Mouse (Mus musculus) myocyte (in vitro differentiated cells): ENCODE results near the gene Rbms1. TPM values are rescaled to one million over a fixed set of nuclear protein-coding genes. Genes with fewer than 3 reads are reported as not detected.

Source experiments
- H3K27me3 ChIP-seq: one replicate; pipeline ENCODE4 v1.6.1; 2011; ENCODE audit not compliant: control insufficient read depth, insufficient read depth, insufficient read length
- H3K36me3 ChIP-seq: one replicate; pipeline ENCODE4 v1.6.1; 2011; ENCODE audit not compliant: control insufficient read depth, insufficient read depth
- H3K4me2 ChIP-seq: one replicate; pipeline ENCODE4 v1.6.1; 2011; ENCODE audit warnings: low read depth, control low read depth
- H3K4me3 ChIP-seq: one replicate; pipeline ENCODE4 v1.5.1; 2011; ENCODE audit warnings: mild to moderate bottlenecking, control low read depth, moderate library complexity
- H3K79me2 ChIP-seq: one replicate; pipeline ENCODE4 v1.6.1; 2011; ENCODE audit not compliant: control insufficient read depth, insufficient read depth
- H3ac ChIP-seq: one replicate; pipeline ENCODE4 v1.6.1; 2011; ENCODE audit not compliant: control insufficient read depth, insufficient read length
- CEBPB ChIP-seq: IDR thresholded peaks from 2 replicates; pipeline ENCODE4 v1.6.1; 2011; ENCODE audit warnings: mild to moderate bottlenecking, moderate library complexity; ENCODE audit not compliant: poor library complexity, insufficient read depth, severe bottlenecking
- E2F4 ChIP-seq: IDR thresholded peaks from one replicate; pipeline ENCODE4 v1.6.1; 2011; ENCODE audit warnings: mild to moderate bottlenecking, control low read depth, moderate library complexity; ENCODE audit not compliant: insufficient read depth
- MAX ChIP-seq: IDR thresholded peaks from one replicate; pipeline ENCODE4 v1.6.1; 2011; ENCODE audit warnings: low read depth, mild to moderate bottlenecking, control low read depth
- MYOD1 ChIP-seq, 3 experiments: IDR thresholded peaks; one replicate each; pipeline ENCODE4 v1.6.1; 2011; ENCODE audit warnings: control low read depth in 2 of 3, low read depth in 2 of 3, mild to moderate bottlenecking in 2 of 3, moderate library complexity in 1 of 3; ENCODE audit not compliant: insufficient read length in 2 of 3, control insufficient read depth in 1 of 3
- MYOG ChIP-seq, 3 experiments: IDR thresholded peaks; one replicate each; pipeline ENCODE4 v1.6.1; 2011; ENCODE audit warnings: control low read depth in 2 of 3, low read depth in 2 of 3, mild to moderate bottlenecking in 2 of 3; ENCODE audit not compliant: insufficient read length in 2 of 3, control insufficient read depth in 1 of 3, insufficient read depth in 1 of 3
- POLR2A ChIP-seq: IDR thresholded peaks from one replicate; pipeline ENCODE4 v1.6.1; 2011; ENCODE audit warnings: low read depth, mild to moderate bottlenecking, control low read depth, moderate library complexity; ENCODE audit not compliant: insufficient read length
- POLR2AphosphoS2 ChIP-seq: IDR thresholded peaks from one replicate; pipeline ENCODE4 v1.6.1; 2011; ENCODE audit warnings: low read depth, control low read depth; ENCODE audit not compliant: insufficient read length
- REST ChIP-seq: IDR thresholded peaks from one replicate; pipeline ENCODE4 v1.6.1; 2011; ENCODE audit warnings: mild to moderate bottlenecking, control low read depth, moderate library complexity; ENCODE audit not compliant: insufficient read depth, insufficient read length
- SRF ChIP-seq: IDR thresholded peaks from one replicate; pipeline ENCODE4 v1.6.1; 2011; ENCODE audit warnings: low read depth; ENCODE audit not compliant: control insufficient read depth, insufficient read length
- TCF12 ChIP-seq: IDR thresholded peaks from one replicate; pipeline ENCODE4 v1.6.1; 2011; ENCODE audit warnings: mild to moderate bottlenecking, control low read depth; ENCODE audit not compliant: poor library complexity, insufficient read depth, severe bottlenecking
- TCF3 ChIP-seq: IDR thresholded peaks from one replicate; pipeline ENCODE4 v1.6.1; 2011; ENCODE audit warnings: low read depth, control low read depth; ENCODE audit not compliant: insufficient read length
- USF1 ChIP-seq: IDR thresholded peaks from one replicate; pipeline ENCODE4 v1.6.1; 2011; ENCODE audit warnings: low read depth, mild to moderate bottlenecking, control low read depth, moderate library complexity
- polyA plus RNA-seq: library from polyadenylated mRNA; unstranded; fragments of >200 nt; fragmentation: generic; extraction: Trizol; gene quantifications from one replicate; pipeline ENCODE4 v1.2.1, GENCODE M21; 2012; ENCODE audit warnings: missing spikeins

Rbms1 gene
- polyA plus RNA-seq, 1 experiment = 34.8 TPM

GRCm38 (mm10) chr2:60845316-60845894, 117.6 kb downstream of the Rbms1 start:
- Histone ChIP-seq H3K79me2 (peaks cover 100% of the 10 kb centered on the region), H3K36me3 (peaks cover 11% of the 10 kb centered on the region), H3K4me3 (no peak overlapping the region), H3ac (no peak overlapping the region), H3K27me3 (no peaks in the 10 kb centered on the region), H3K4me2 (no peak overlapping the region)
- TF ChIP-seq MYOD1 (IDR thresholded peaks at IDR 0.05; ENCODE audit: control insufficient read depth in 1 of 3, insufficient read length in 2 of 3, low read depth in 2 of 3) = no peak
- no peak for TF ChIP-seq E2F4
- no peak for TF ChIP-seq POLR2A
- TF ChIP-seq CEBPB = no peak
- no peak for TF ChIP-seq REST

GRCm38 (mm10) chr2:60844259-60844658, 118.7 kb downstream of the Rbms1 start:
- Histone ChIP-seq H3K27me3 (no peaks in the 10 kb centered on the region), H3K79me2 (peaks cover 100% of the 10 kb centered on the region), H3K4me2 (no peak overlapping the region), H3ac (no peak overlapping the region), H3K36me3 (peaks cover 23% of the 10 kb centered on the region), H3K4me3 (no peak overlapping the region)
- no peak for TF ChIP-seq MYOD1 (IDR thresholded peaks at IDR 0.05; ENCODE audit: control insufficient read depth in 1 of 3, insufficient read length in 2 of 3, low read depth in 2 of 3)
- TF ChIP-seq POLR2AphosphoS2 = no peak
- no peak for TF ChIP-seq POLR2A
- no peak for TF ChIP-seq SRF
- TF ChIP-seq TCF12 = no peak
- TF ChIP-seq CEBPB = no peak
- no peak for TF ChIP-seq E2F4
- TF ChIP-seq USF1 = no peak
- no peak for TF ChIP-seq MYOG (IDR thresholded peaks at IDR 0.05; ENCODE audit: control insufficient read depth in 1 of 3, insufficient read depth in 1 of 3, insufficient read length in 2 of 3, low read depth in 2 of 3)
- no peak for TF ChIP-seq MAX
- TF ChIP-seq TCF3 = no peak
- TF ChIP-seq REST = no peak

- Histone ChIP-seq H3K27me3 (no peaks in the 10 kb centered on the region), H3K36me3 (peaks cover 28% of the 10 kb centered on the region), H3K79me2 (peaks cover 100% of the 10 kb centered on the region), H3ac (no peak overlapping the region), H3K4me2 (peak overlapping the region; percentile 1), H3K4me3 (no peak overlapping the region)
- TF ChIP-seq TCF12 = no peak
- TF ChIP-seq POLR2AphosphoS2 = no peak
- TF ChIP-seq CEBPB = no peak
- TF ChIP-seq MYOD1 (IDR thresholded peaks at IDR 0.05; ENCODE audit: control insufficient read depth in 1 of 3, insufficient read length in 2 of 3, low read depth in 2 of 3) = no peak
- TF ChIP-seq MYOG (IDR thresholded peaks at IDR 0.05; ENCODE audit: control insufficient read depth in 1 of 3, insufficient read depth in 1 of 3, insufficient read length in 2 of 3, low read depth in 2 of 3) = no peak
- TF ChIP-seq TCF3 = no peak
- TF ChIP-seq E2F4 = no peak
- no peak for TF ChIP-seq POLR2A
These were observed 119.4 kb downstream of the Rbms1 start for GRCm38 (mm10) chr2:60843633-60844032.

GRCm38 (mm10) chr2:60842976-60843375, 120.0 kb downstream of the Rbms1 start:
- TF ChIP-seq MAX = no peak
- no peak for TF ChIP-seq MYOD1 (IDR thresholded peaks at IDR 0.05; ENCODE audit: control insufficient read depth in 1 of 3, insufficient read length in 2 of 3, low read depth in 2 of 3)
- no peak for TF ChIP-seq TCF3
- TF ChIP-seq TCF12 = no peak
- no peak for TF ChIP-seq POLR2A
- TF ChIP-seq E2F4 = no peak
- no peak for TF ChIP-seq SRF
- TF ChIP-seq POLR2AphosphoS2 = no peak
- TF ChIP-seq MYOG (IDR thresholded peaks at IDR 0.05; ENCODE audit: control insufficient read depth in 1 of 3, insufficient read depth in 1 of 3, insufficient read length in 2 of 3, low read depth in 2 of 3) = no peak
- peaks cover 100% of the 10 kb centered on the region for H3K79me2 ChIP-seq
- H3K27me3 ChIP-seq = no peaks in the 10 kb centered on the region
- H3K4me3 ChIP-seq = no peak overlapping the region
- H3ac ChIP-seq = no peak overlapping the region
- no peak overlapping the region for H3K4me2 ChIP-seq
- peaks cover 35% of the 10 kb centered on the region for H3K36me3 ChIP-seq

GRCm38 (mm10) chr2:60840922-60841321, 122.1 kb downstream of the Rbms1 start:
- no peak for TF ChIP-seq MYOG (IDR thresholded peaks at IDR 0.05; ENCODE audit: control insufficient read depth in 1 of 3, insufficient read depth in 1 of 3, insufficient read length in 2 of 3, low read depth in 2 of 3)
- no peak for TF ChIP-seq POLR2A
- TF ChIP-seq E2F4 = no peak
- TF ChIP-seq REST = no peak
- no peak for TF ChIP-seq TCF3
- no peak for TF ChIP-seq MAX
- TF ChIP-seq TCF12 = no peak
- TF ChIP-seq USF1 = no peak
- no peak for TF ChIP-seq CEBPB
- TF ChIP-seq SRF = no peak
- no peak for TF ChIP-seq POLR2AphosphoS2
- TF ChIP-seq MYOD1 (IDR thresholded peaks at IDR 0.05; ENCODE audit: control insufficient read depth in 1 of 3, insufficient read length in 2 of 3, low read depth in 2 of 3) = no peak
- peaks cover 100% of the 10 kb centered on the region for H3K79me2 ChIP-seq

More at GRCm38 (mm10) chr2:60840922-60841321, 122.1 kb downstream of the Rbms1 start:
- Histone ChIP-seq H3K4me3 (no peak overlapping the region), H3K27me3 (no peaks in the 10 kb centered on the region), H3K4me2 (no peak overlapping the region), H3K36me3 (peaks cover 38% of the 10 kb centered on the region), H3ac (no peak overlapping the region)
